Mouse (Mus musculus) liver, embryonic 14.5 days (tissue): ENCODE results near the gene Mmp2. TPM values are rescaled to one million over a fixed set of nuclear protein-coding genes. Genes with fewer than 3 reads are reported as not detected.

Source experiments
- ATAC-seq: fragments of 200-750 bp; cut with Nextera tagmentation; 2 replicates; pipeline ENCODE4 v1.8.0; 2017; ENCODE audit warnings: moderate number of reproducible peaks, mild to moderate bottlenecking, moderate library complexity; ENCODE audit not compliant: insufficient read depth
- DNase-seq, 3 experiments: peaks; one replicate each; pipeline ENCODE4 v3.0.0-alpha.2; 2012 to 2013; ENCODE audit warnings: low read depth in 3 of 3, low spot score in 3 of 3
- H3K27ac ChIP-seq: fragments of 300-500 bp; sonication (generic); 2 replicates; pipeline ENCODE4 v1.5.1; 2014; ENCODE audit warnings: moderate library complexity, mild to moderate bottlenecking, control low read depth, inconsistent platforms
- H3K27me3 ChIP-seq: fragments of 300-500 bp; sonication (generic); 2 replicates; pipeline ENCODE4 v1.6.1; 2014; ENCODE audit warnings: mild to moderate bottlenecking, low read length, moderate library complexity; ENCODE audit not compliant: control insufficient read depth, insufficient read depth
- H3K36me3 ChIP-seq: fragments of 300-500 bp; sonication (generic); replicated peaks from 2 replicates; pipeline ENCODE4 v1.6.1; 2014; ENCODE audit warnings: low read depth; ENCODE audit not compliant: control insufficient read depth, insufficient read depth
- H3K4me1 ChIP-seq, 2 experiments: fragments of 200-500 bp in 1 of 2; fragments of 300-500 bp in 1 of 2; sonication (generic) in 1 of 2; replicated peaks; 2 replicates each; pipeline ENCODE4 v1.6.1; 2012 to 2014; ENCODE audit warnings: antibody characterized with exemption in 1 of 2, inconsistent platforms in 1 of 2, low read length in 1 of 2; ENCODE audit not compliant: control insufficient read depth in 2 of 2, insufficient read depth in 2 of 2
- H3K4me2 ChIP-seq: fragments of 300-500 bp; sonication (generic); 2 replicates; pipeline ENCODE4 v1.6.1; 2014; ENCODE audit warnings: low read depth, mild to moderate bottlenecking, control low read depth, moderate library complexity
- H3K4me3 ChIP-seq, 2 experiments: fragments of 200-500 bp in 1 of 2; fragments of 300-500 bp in 1 of 2; sonication (generic) in 1 of 2; 2 replicates each; pipeline ENCODE4 v1.5.1; 2012 to 2014; ENCODE audit warnings: low read depth in 2 of 2, low read length in 2 of 2, mild to moderate bottlenecking in 2 of 2, control low read depth in 1 of 2, inconsistent platforms in 1 of 2, moderate library complexity in 1 of 2; ENCODE audit not compliant: insufficient read depth in 1 of 2
- H3K9ac ChIP-seq: fragments of 300-500 bp; sonication (generic); replicated peaks from 2 replicates; pipeline ENCODE4 v1.6.1; 2014; ENCODE audit warnings: mild to moderate bottlenecking, control low read depth, moderate library complexity
- H3K9me3 ChIP-seq: fragments of 300-500 bp; sonication (generic); 2 replicates; pipeline ENCODE4 v1.6.1; 2016; ENCODE audit warnings: low read length, mixed read lengths; ENCODE audit not compliant: control insufficient read depth
- CTCF ChIP-seq: IDR thresholded peaks from 2 replicates; pipeline ENCODE4 v1.5.1; 2016; ENCODE audit warnings: antibody characterized with exemption, low read depth, control low read depth
- EP300 ChIP-seq: IDR thresholded peaks from 2 replicates; pipeline ENCODE4 v1.6.1; 2016; ENCODE audit warnings: antibody characterized with exemption, low read depth
- WGBS: fragments of 180-500 bp; shearing (Covaris S2); extraction: QIAGEN DNeasy Blood & Tissue Kit; methylation state at CpG from one replicate; pipeline ENCODE4 v1.1.7; 2014; ENCODE audit not compliant: insufficient replicate concordance; 5-methylcytosine and 5-hydroxymethylcytosine counted together
- polyA plus RNA-seq, 2 experiments: library from polyadenylated mRNA; depleted of rRNA in 1 of 2; stranded (reverse) in 1 of 2; unstranded in 1 of 2; fragments of >200 nt; fragmentation: Nextera tagmentation in 1 of 2; extraction: Ambion mirVana in 1 of 2; gene quantifications; 2 replicates each; pipeline versions ENCODE4 v1.2.1 to v1.2.3; 2012 to 2014

Gene Mmp2
- polyA plus RNA-seq, 2 experiments = 5.4 to 8.1 TPM

DNA sequence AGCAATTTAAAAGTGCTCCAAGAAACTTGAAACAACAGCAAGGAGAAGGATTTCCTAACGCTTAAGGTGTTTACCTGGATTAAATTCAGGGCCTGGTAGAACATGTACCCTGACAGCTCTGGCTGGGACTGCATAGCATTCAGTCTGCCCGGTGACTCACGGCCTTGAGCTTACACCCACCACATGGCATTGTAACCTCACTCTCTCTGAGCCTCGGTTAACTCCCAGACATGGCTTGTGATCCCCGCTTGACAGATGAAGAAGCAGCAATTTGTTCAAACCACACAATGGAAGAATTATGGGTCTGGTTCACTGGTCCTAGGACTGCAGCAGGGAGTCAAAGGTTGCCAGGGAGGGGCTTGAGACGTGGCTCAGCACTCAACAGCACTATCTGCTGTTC, 22.2 kb downstream of the Mmp2 start:
- DNase-seq (no peak), ATAC-seq (no peak)
- no peak overlapping the region for H3K27ac ChIP-seq
- H3K27me3 ChIP-seq = no peaks in the 10 kb centered on the region
- no peak overlapping the region for H3K4me3 ChIP-seq
- 41% methylated on average over 6 of the region's 6 CpGs for WGBS
- H3K9ac ChIP-seq = no peak overlapping the region
- no peaks in the 10 kb centered on the region; a peak in 1 of 4 replicates for H3K4me1 ChIP-seq
- no peaks in the 10 kb centered on the region for H3K36me3 ChIP-seq
- H3K9me3 ChIP-seq = no peaks in the 10 kb centered on the region
- no peak overlapping the region for H3K4me2 ChIP-seq
- no peak for TF ChIP-seq CTCF
- no peak for TF ChIP-seq EP300

DNA sequence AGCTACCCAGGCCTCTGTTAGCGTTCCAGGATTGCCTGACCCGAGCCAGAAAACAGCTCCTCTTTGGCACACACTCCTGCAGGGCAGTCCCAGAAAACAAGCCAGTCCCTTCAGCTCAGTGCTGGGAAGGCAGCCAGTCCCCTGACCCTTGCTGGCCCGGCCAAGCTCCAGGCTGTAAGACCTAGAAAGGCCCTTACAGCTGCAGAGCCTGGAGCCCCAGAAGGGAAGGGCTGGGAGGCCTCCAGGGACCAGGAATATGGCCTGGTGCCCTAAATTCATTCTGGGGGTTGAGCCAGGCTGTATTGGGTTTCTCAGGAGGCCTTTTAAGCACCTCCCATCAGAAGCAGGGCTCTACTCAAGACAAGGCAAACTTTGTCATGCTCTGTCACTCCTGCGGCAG, 23.1 kb downstream of the Mmp2 start:
- Histone ChIP-seq H3K4me3 (no peak overlapping the region), H3K4me2 (no peak overlapping the region), H3K9me3 (no peaks in the 10 kb centered on the region), H3K27me3 (no peaks in the 10 kb centered on the region; the same call in 1 of the 2 replicates), H3K36me3 (no peaks in the 10 kb centered on the region), H3K27ac (no peak overlapping the region), H3K9ac (no peak overlapping the region), H3K4me1 (no peaks in the 10 kb centered on the region; a peak in 1 of 4 replicates)
- ATAC-seq (no peak), DNase-seq (no peak)
- 61% methylated on average over 4 of the region's 4 CpGs for WGBS
- TF ChIP-seq EP300 (no peak), CTCF (no peak)

DNA sequence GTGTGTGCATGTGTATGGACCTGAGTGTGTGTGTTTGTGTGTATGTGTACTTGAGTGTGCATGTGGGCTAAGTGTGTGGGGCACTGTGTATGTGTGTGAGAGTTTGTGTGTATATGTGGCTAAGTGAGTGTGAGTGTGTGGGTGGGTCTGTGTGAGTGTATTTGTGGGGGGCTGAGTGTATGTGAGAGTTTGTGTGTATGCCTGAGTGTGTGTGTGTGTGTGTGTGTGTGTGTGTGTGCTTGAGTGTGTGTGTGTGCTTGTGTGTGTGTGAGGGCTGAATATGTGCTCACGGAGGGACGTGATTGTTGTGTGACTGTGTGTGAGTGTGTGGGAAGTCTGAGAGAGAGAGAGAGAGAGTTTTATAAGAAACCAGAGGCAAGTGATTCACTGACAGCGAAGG, 24.3 kb downstream of the Mmp2 start:
- ATAC-seq (no peak), DNase-seq (no peak)
- Histone ChIP-seq H3K4me2 (no peak overlapping the region), H3K4me1 (no peaks in the 10 kb centered on the region; a peak in 2 of 4 replicates), H3K9me3 (no peaks in the 10 kb centered on the region), H3K9ac (no peak overlapping the region), H3K36me3 (no peaks in the 10 kb centered on the region), H3K27me3 (peaks cover 4% of the 10 kb centered on the region; the same call in 1 of the 2 replicates), H3K4me3 (no peak overlapping the region), H3K27ac (no peak overlapping the region)
- TF ChIP-seq EP300 (no peak), CTCF (no peak)
- 63% methylated on average over 3 of the region's 3 CpGs for WGBS

DNA sequence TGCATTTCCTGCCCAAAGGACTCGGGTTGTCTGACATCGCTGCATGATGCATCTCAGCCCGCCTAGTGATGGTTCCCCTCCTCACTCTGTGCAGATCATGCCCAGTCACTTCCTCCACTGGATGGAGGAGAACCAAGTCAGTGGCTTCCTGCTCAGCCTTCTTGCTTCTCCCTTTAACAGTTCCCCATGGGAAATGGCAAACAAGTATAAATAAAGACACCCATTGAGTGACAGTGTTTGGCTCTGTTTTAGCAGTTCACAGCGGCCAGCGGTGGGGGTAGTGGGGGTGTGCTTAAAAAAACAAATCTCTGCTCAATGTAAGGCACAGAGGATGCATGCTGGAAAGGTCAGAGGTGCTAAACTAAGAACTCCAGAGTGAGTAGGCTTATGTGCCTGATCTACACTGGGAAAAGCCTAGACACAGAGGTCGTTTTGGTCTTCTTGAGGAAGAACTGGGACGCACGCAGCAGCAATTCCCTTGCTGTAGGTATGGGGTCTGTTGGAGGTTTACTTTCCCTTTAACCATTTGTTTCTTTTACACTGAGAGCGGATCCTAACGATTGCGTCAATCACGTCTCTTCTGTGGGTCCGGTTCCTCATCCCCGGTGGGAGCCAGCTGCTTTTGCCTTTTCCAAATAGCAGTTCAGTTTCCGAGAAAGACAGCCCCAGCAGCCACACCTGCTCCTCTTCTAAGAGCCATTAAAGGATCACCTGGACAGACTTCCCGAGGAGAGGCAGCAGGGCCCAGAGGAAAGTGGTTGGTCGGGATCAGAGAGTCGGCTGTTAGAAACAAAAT, 26.3 kb downstream of the Mmp2 start:
- Histone ChIP-seq H3K27me3 (peaks cover 4% of the 10 kb centered on the region; the same call in 1 of the 2 replicates), H3K4me1 (no peaks in the 10 kb centered on the region; a peak in 2 of 4 replicates), H3K4me2 (no peak overlapping the region), H3K27ac (no peak overlapping the region), H3K9ac (no peak overlapping the region), H3K36me3 (no peaks in the 10 kb centered on the region), H3K4me3 (no peak overlapping the region), H3K9me3 (no peaks in the 10 kb centered on the region)
- 31% methylated on average over 18 of the region's 18 CpGs for WGBS
- no peak for TF ChIP-seq CTCF
- TF ChIP-seq EP300 = no peak
- no peak for ATAC-seq
- no peak for DNase-seq

DNA sequence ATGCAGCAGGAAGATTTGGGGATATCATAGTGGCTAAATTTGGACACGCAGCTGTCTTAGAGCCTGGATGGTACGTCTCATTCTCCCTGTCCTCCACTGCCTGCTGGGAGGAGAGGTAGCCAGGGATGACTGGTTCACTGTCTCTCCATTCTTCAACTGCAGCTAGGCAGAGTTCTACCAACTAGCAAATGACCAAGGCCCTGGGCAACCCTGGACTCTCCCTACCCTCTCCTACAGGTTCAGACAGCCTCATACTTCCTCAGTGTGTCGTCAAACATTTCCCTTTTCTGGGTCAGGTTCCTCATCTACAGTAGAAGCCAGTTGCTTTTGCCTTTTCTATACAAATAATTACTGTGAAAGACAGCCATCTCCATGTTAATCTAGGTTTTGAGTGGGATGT, 27.6 kb downstream of the Mmp2 start:
- ATAC-seq = no peak
- Histone ChIP-seq H3K27ac (no peak overlapping the region), H3K4me3 (no peak overlapping the region), H3K27me3 (peaks cover 4% of the 10 kb centered on the region; the same call in 1 of the 2 replicates), H3K4me1 (no peaks in the 10 kb centered on the region; a peak in 2 of 4 replicates), H3K36me3 (no peaks in the 10 kb centered on the region), H3K9ac (no peak overlapping the region), H3K9me3 (no peaks in the 10 kb centered on the region), H3K4me2 (peak overlapping the region; percentile 58)
- 50% methylated on average over 3 of the region's 3 CpGs for WGBS
- no peak for TF ChIP-seq CTCF
- TF ChIP-seq EP300 = no peak
- no peak for DNase-seq
